Mouse (Mus musculus) spleen, adult 2 months (tissue): ENCODE results near the gene Ccnb1. TPM values are rescaled to one million over a fixed set of nuclear protein-coding genes. Genes with fewer than 3 reads are reported as not detected.

Experiments used
- DNase-seq, 2 experiments: peaks; one replicate each; pipeline versions ENCODE4 v3.0.0 to v3.0.0-alpha.2; 2012 to 2021; ENCODE audit warnings: low spot score in 2 of 2, low read depth in 1 of 2
- H3K27ac ChIP-seq: fragments of 200-500 bp; 2 replicates; pipeline ENCODE4 v1.5.1; 2012; ENCODE audit warnings: low read length, inconsistent platforms; ENCODE audit not compliant: insufficient read depth
- H3K27me3 ChIP-seq: fragments of 200-500 bp; 2 replicates; pipeline ENCODE4 v1.6.1; 2012; ENCODE audit warnings: mild to moderate bottlenecking, moderate library complexity, low read length, inconsistent platforms; ENCODE audit not compliant: control insufficient read depth, insufficient read depth
- H3K36me3 ChIP-seq: fragments of 200-500 bp; 2 replicates; pipeline ENCODE4 v1.6.1; 2012; ENCODE audit warnings: mild to moderate bottlenecking, low read length, inconsistent platforms; ENCODE audit not compliant: control insufficient read depth, insufficient read depth
- H3K4me1 ChIP-seq: fragments of 200-500 bp; 2 replicates; pipeline ENCODE4 v1.6.1; 2011; ENCODE audit warnings: inconsistent platforms; ENCODE audit not compliant: control insufficient read depth, insufficient read depth, insufficient read length
- H3K4me3 ChIP-seq: fragments of 200-500 bp; 2 replicates; pipeline ENCODE4 v1.5.1; 2011; ENCODE audit warnings: mild to moderate bottlenecking, inconsistent platforms; ENCODE audit not compliant: insufficient read depth, insufficient read length; ENCODE audit errors: extremely low read depth
- CTCF ChIP-seq: fragments of 200-500 bp; IDR thresholded peaks from 2 replicates; pipeline ENCODE4 v1.5.1; 2011; ENCODE audit warnings: mild to moderate bottlenecking, inconsistent platforms; ENCODE audit not compliant: insufficient read depth, insufficient read length, insufficient replicate concordance; ENCODE audit errors: extremely low read depth
- POLR2A ChIP-seq: fragments of 200-500 bp; IDR thresholded peaks from 2 replicates; pipeline ENCODE4 v1.6.1; 2011; ENCODE audit warnings: low read depth, low read length, inconsistent platforms
- WGBS: fragments of 180-500 bp; shearing (Covaris S2); methylation state at CpG from one replicate; pipeline ENCODE4 v1.1.7; 2018; 5-methylcytosine and 5-hydroxymethylcytosine counted together
- polyA plus RNA-seq: library from polyadenylated mRNA; depleted of rRNA; stranded (reverse); fragments of >200 nt; gene quantifications from 2 replicates; pipeline ENCODE4 v1.2.3, GENCODE M21; 2012; rRNA removed

The Ccnb1 gene
- 7.7 and 8.5 TPM in 2 replicates for polyA plus RNA-seq

- Histone ChIP-seq H3K4me3 (peak within 1 kb of the TSS; percentile 51), H3K27ac (no peak within 1 kb of the TSS), H3K4me1 (no peaks in the 10 kb centered on the region), H3K36me3 (no peaks in the 10 kb centered on the region), H3K27me3 (no peaks in the 10 kb centered on the region)
- WGBS, result under 1% methylated on average over 35 of the region's 35 CpGs
- TF ChIP-seq CTCF (peak; percentile 6; the same call in 1 of the 2 replicates), POLR2A (peak; percentile 13; the same call in 1 of the 2 replicates)
- DNase-seq, result peak; percentile 69 to 77
Measured at GRCm38 (mm10) chr13:100786414-100786867, at the start of gene Ccnb1. TSS of gene Ccnb1 (minus strand) at chr13:100786570.

GRCm38 (mm10) chr13:100834777-100835176 is 48.4 kb upstream of the Ccnb1 start:
- DNase-seq, result no peak
- no peaks in the 10 kb centered on the region for H3K36me3 ChIP-seq
- H3K27ac ChIP-seq, result no peak overlapping the region
- H3K4me3 ChIP-seq, result no peak overlapping the region
- peaks cover 7% of the 10 kb centered on the region for H3K4me1 ChIP-seq
- TF ChIP-seq CTCF, result no peak
- TF ChIP-seq POLR2A, result no peak
- no peaks in the 10 kb centered on the region for H3K27me3 ChIP-seq

- Histone ChIP-seq H3K4me1 (peaks cover 7% of the 10 kb centered on the region), H3K27me3 (no peaks in the 10 kb centered on the region), H3K36me3 (no peaks in the 10 kb centered on the region), H3K4me3 (no peak overlapping the region), H3K27ac (no peak overlapping the region)
- TF ChIP-seq CTCF (no peak), POLR2A (no peak)
- WGBS, result 43% methylated on average over 6 of the region's 6 CpGs
- DNase-seq, result no peak
Measured at GRCm38 (mm10) chr13:100833640-100834002, 47.3 kb upstream of the Ccnb1 start.

- Histone ChIP-seq H3K4me1 (peaks cover 7% of the 10 kb centered on the region), H3K36me3 (peaks cover 1% of the 10 kb centered on the region), H3K27me3 (no peaks in the 10 kb centered on the region), H3K27ac (peak within 1 kb of the TSS; percentile 87), H3K4me3 (peak within 1 kb of the TSS; percentile 76)
- TF ChIP-seq POLR2A, result peak; percentile 74; the same call in 1 of the 2 replicates
- peak; percentile 82; the same call in 1 of the 2 replicates for TF ChIP-seq CTCF
- peak; percentile 98 to 99 for DNase-seq
- WGBS, result under 1% methylated on average over 91 of the region's 94 CpGs
Measured at GRCm38 (mm10) chr13:100832741-100833639, 46.6 kb upstream of the Ccnb1 start, which contains the start of gene Slc30a5. TSS of gene Slc30a5 (minus strand) at chr13:100833427.

- Histone ChIP-seq H3K36me3 (peaks cover 6% of the 10 kb centered on the region), H3K27ac (peak overlapping the region; percentile 87), H3K4me3 (peak overlapping the region; percentile 76), H3K4me1 (peaks cover 7% of the 10 kb centered on the region), H3K27me3 (no peaks in the 10 kb centered on the region)
- peak in 1 of 2 experiments; percentile 18 for DNase-seq
- WGBS, result under 1% methylated on average over 8 of the region's 8 CpGs
- TF ChIP-seq CTCF (no peak), POLR2A (no peak)
Measured at GRCm38 (mm10) chr13:100832188-100832587, 45.8 kb upstream of the Ccnb1 start.

GRCm38 (mm10) chr13:100831123-100831522 is 44.8 kb upstream of the Ccnb1 start:
- DNase-seq, result no peak
- Histone ChIP-seq H3K4me3 (no peak overlapping the region), H3K4me1 (peaks cover 7% of the 10 kb centered on the region), H3K36me3 (peaks cover 6% of the 10 kb centered on the region), H3K27ac (peak overlapping the region; percentile 33; the same call in 1 of the 2 replicates), H3K27me3 (no peaks in the 10 kb centered on the region)
- no peak for TF ChIP-seq CTCF
- no peak for TF ChIP-seq POLR2A
- WGBS, result 78% methylated on average over 6 of the region's 6 CpGs
